9 mouse cellular contexts compared by ENCODE assay signal in genomic region chr9:122476356-122476755, GRCm38 (mm10).
DNase-seq lines count a peak whose midpoint lies in the region; ATAC-seq lines count a peak whose summit lies in the region.
"Had no signal": no experiment of that assay in that cellular context is flagged by ENCODE, and none has a peak within 500 bp of the region (broad histone marks: within the 10 kb centered on the region; RNA-seq: fewer than 3 reads in every experiment).

No protein-coding gene starts in this region.

- H3K9me3 ChIP-seq in neural tube, embryonic 15.5 days (replicated peaks) = no peaks in the 10 kb centered on the region

- DNase-seq in cerebellum, adult 18-20 months = peak; percentile 11 to 19
- DNase-seq in cerebellum, adult 11-12 months = no peak
- DNase-seq in neural tube, embryonic 10.5 days (ENCODE audit: extremely low spot score, low spot score) = peak; percentile 52
- DNase-seq in cerebellum, postnatal 25 days = peak; percentile 9 to 33
- DNase-seq in kidney, postnatal 36 days = peak; percentile 30 to 76
- peak; percentile 60 for DNase-seq in lung, postnatal 10 days
- peak; percentile 40 for DNase-seq in thymus, postnatal 14 days

- no peak overlapping the region for H3K4me3 ChIP-seq in neural tube, embryonic 15.5 days (replicated peaks)
- H3K4me3 ChIP-seq: myocyte had no signal

- H3K27me3 ChIP-seq in neural tube, embryonic 15.5 days (replicated peaks) = no peaks in the 10 kb centered on the region

- H3K9ac ChIP-seq in neural tube, embryonic 15.5 days (replicated peaks) = no peak overlapping the region

- H3K4me1 ChIP-seq in neural tube, embryonic 15.5 days = no peaks in the 10 kb centered on the region

- WGBS in neural tube, embryonic 15.5 days = 60% methylated on average over 3 of the region's 3 CpGs

- H3K4me2 ChIP-seq in neural tube, embryonic 15.5 days = no peak overlapping the region

- no peaks in the 10 kb centered on the region for H3K36me3 ChIP-seq in neural tube, embryonic 15.5 days

- no peak overlapping the region for H3K27ac ChIP-seq in neural tube, embryonic 15.5 days (replicated peaks)

- ATAC-seq in neural tube, embryonic 15.5 days (ENCODE audit: low FRiP score) = no peak
